Mouse (Mus musculus) C2C12 (cell line): ENCODE measurements around the gene Cdh6. TPM values are rescaled to one million over a fixed set of nuclear protein-coding genes. Genes with fewer than 3 reads are reported as not detected.

Experiments used
- H3K27me3 ChIP-seq: one replicate; pipeline ENCODE4 v1.6.1; 2011; ENCODE audit not compliant: control insufficient read depth, insufficient read depth, insufficient read length
- H3K36me3 ChIP-seq: one replicate; pipeline ENCODE4 v1.6.1; 2011; ENCODE audit not compliant: control insufficient read depth, insufficient read depth
- H3K4me3 ChIP-seq: one replicate; pipeline ENCODE4 v1.5.1; 2011; ENCODE audit warnings: mild to moderate bottlenecking, control low read depth; ENCODE audit not compliant: poor library complexity, insufficient read depth, severe bottlenecking
- H3K79me2 ChIP-seq: one replicate; pipeline ENCODE4 v1.6.1; 2011; ENCODE audit not compliant: control insufficient read depth, insufficient read depth
- H3K79me3 ChIP-seq: one replicate; pipeline ENCODE4 v1.6.1; 2011; ENCODE audit warnings: low read depth, control low read depth
- H3ac ChIP-seq: one replicate; pipeline ENCODE3; 2011; ENCODE audit warnings: low read depth; ENCODE audit not compliant: control insufficient read depth, insufficient read length
- CEBPB ChIP-seq: IDR thresholded peaks from one replicate; pipeline ENCODE4 v1.6.1; 2011; ENCODE audit warnings: low read depth, mild to moderate bottlenecking, control low read depth, moderate library complexity
- CTCF ChIP-seq: IDR thresholded peaks from one replicate; pipeline ENCODE4 v1.5.1; 2011; ENCODE audit not compliant: control insufficient read depth, insufficient read depth, insufficient read length
- FOSL1 ChIP-seq: IDR thresholded peaks from one replicate; pipeline ENCODE4 v1.8.0; 2011; ENCODE audit warnings: mild to moderate bottlenecking, low read length; ENCODE audit not compliant: poor library complexity, insufficient read depth, severe bottlenecking
- MAX ChIP-seq: IDR thresholded peaks from one replicate; pipeline ENCODE4 v1.6.1; 2011; ENCODE audit warnings: mild to moderate bottlenecking, control low read depth
- MYOD1 ChIP-seq: IDR thresholded peaks from one replicate; pipeline ENCODE4 v1.6.1; 2011; ENCODE audit warnings: low read depth; ENCODE audit not compliant: control insufficient read depth, insufficient read length
- MYOG ChIP-seq: IDR thresholded peaks from one replicate; pipeline ENCODE4 v1.6.1; 2011; ENCODE audit not compliant: control insufficient read depth, insufficient read length; ENCODE audit errors: extremely low read depth
- USF1 ChIP-seq: IDR thresholded peaks from one replicate; pipeline ENCODE4 v1.6.1; 2011; ENCODE audit warnings: low read depth, mild to moderate bottlenecking, control low read depth, moderate library complexity
- polyA plus RNA-seq: library from polyadenylated mRNA; unstranded; fragments of >200 nt; fragmentation: generic; extraction: Trizol; gene quantifications from one replicate; pipeline ENCODE4 v1.2.1, GENCODE M21; 2012; ENCODE audit warnings: missing spikeins

The Cdh6 gene
- polyA plus RNA-seq, 1 experiment: under 0.01 TPM

DNA sequence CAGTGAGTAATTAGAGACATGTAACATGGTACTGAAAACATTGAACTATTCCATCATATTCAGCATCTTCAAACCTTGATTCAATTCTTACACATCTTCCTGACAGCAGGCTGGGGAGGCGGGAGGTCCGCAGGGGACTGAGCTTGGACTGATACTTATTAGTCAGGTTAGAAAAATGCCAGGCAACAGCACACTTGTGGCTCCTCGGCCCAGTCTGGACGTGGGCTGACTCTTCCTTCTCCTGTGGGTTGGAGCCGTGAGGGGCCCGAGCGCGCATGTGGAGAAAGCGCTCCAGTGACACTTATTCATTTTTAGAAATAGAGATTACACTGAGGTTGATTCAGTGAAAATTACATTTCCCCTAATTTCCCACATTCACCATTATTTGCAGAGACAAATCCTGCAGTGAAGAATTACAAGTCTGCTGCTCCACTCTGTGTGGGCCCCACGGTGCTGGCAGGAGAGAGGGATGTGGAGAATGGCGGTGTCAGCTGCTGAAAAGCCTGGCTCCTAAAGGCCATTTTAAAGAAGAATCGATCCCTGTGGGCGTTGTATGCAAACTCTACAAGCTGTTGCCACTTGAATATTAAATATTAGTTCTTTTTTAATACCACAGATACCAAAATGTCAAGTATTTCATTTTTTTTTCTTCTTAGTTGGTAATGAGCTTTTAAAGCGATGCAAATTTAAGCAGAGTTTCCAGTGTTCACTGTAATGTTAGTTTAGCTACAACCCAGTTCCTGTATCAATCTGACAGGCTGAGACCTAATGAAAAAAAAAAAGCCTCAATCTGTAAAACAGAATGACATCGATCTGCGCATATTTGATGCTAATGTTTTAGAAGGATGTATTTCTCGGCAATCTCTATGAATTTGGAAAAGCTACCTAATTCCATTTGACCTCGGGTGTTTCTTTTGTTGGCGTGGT, 79.3 kb downstream of the Cdh6 start:
- H3K79me2 ChIP-seq: no peaks in the 10 kb centered on the region
- TF ChIP-seq MAX (no peak), FOSL1 (no peak), CTCF (no peak), MYOD1 (no peak), USF1 (no peak), CEBPB (no peak), MYOG (no peak)
- H3ac ChIP-seq: no peak overlapping the region
- H3K36me3 ChIP-seq: no peaks in the 10 kb centered on the region
- H3K79me3 ChIP-seq: no peaks in the 10 kb centered on the region
- H3K4me3 ChIP-seq: no peak overlapping the region
- no peaks in the 10 kb centered on the region for H3K27me3 ChIP-seq

DNA sequence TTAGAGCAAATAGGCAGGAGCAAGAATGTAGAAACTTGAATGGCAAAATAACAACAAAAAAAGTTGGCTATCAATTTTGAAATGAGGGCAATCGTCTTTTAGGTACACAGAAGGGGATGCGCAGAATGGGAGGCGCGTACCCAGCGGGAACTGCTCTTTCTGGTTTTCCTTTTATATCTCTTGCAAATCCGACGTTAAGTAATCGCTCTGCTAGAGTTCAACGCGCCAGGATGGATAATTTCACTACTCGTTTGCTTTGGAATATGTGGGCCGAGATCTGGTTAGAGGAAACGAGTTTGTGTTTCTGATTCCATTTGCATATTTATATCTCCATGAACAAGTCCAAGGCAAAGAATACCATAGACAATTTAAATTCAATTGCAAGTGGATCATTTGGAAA, 81.4 kb downstream of the Cdh6 start:
- no peaks in the 10 kb centered on the region for H3K36me3 ChIP-seq
- TF ChIP-seq MYOG: no peak
- TF ChIP-seq CTCF: no peak
- TF ChIP-seq FOSL1: no peak
- no peak for TF ChIP-seq USF1
- no peak for TF ChIP-seq MYOD1
- no peak for TF ChIP-seq CEBPB
- no peak for TF ChIP-seq MAX
- H3K79me3 ChIP-seq: no peaks in the 10 kb centered on the region
- H3K79me2 ChIP-seq: no peaks in the 10 kb centered on the region
- no peak overlapping the region for H3ac ChIP-seq
- H3K27me3 ChIP-seq: no peaks in the 10 kb centered on the region
- H3K4me3 ChIP-seq: no peak overlapping the region

DNA sequence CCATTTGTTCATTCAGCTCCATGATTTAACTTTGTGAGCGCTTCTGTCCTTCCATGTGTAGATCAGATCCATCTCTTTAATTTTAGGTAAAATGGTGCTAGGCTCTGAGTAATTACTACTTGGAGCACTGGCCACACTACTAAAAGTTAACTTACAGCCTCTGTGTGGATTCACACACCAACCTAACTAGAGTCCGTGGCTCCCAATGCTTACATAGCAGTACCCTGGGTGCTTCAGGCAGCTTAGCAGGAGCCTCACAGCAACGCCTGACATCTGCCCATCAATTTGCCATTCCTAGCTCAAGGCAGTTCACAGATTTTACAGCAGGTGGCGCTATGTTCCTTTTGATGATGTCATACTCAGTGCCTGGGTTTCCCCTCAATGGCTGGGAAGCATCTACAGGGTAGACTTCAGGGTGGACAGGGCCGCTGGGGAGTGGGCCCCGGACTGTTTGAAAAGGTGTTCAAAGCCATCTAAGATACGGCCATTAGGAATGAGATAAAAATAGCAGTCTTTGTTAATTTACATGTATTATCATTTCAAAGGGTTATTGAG, 84.9 kb downstream of the Cdh6 start:
- TF ChIP-seq USF1: no peak
- TF ChIP-seq FOSL1: no peak
- TF ChIP-seq MYOG: no peak
- Histone ChIP-seq H3K36me3 (no peaks in the 10 kb centered on the region), H3ac (no peak overlapping the region), H3K79me3 (no peaks in the 10 kb centered on the region), H3K79me2 (no peaks in the 10 kb centered on the region), H3K27me3 (no peaks in the 10 kb centered on the region), H3K4me3 (no peak overlapping the region)

DNA sequence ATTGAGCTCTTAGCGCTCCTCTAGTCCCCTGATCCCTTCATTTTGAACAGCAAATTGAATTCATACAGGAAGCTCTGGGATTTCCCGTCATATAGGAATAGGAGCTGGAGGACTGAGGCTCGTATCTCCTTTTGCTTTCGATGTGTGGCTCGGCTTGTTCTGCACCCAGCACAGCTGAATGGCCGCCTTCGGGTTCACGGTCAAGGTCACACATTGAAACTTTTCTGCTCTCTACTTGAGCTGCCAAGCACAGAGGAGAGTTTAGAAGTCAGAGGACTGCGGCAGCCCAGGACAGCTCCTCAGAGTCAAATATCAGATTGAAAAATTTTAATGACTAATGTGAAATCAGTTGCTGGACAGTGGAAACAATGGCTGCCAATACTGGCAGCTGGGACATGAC, 88.7 kb downstream of the Cdh6 start:
- Histone ChIP-seq H3K27me3 (no peaks in the 10 kb centered on the region), H3K36me3 (no peaks in the 10 kb centered on the region), H3K4me3 (no peak overlapping the region), H3K79me3 (no peaks in the 10 kb centered on the region), H3K79me2 (no peaks in the 10 kb centered on the region), H3ac (no peak overlapping the region)
- no peak for TF ChIP-seq USF1
- TF ChIP-seq FOSL1: no peak
- TF ChIP-seq CEBPB: no peak
- no peak for TF ChIP-seq MYOG
- TF ChIP-seq MAX: no peak
- TF ChIP-seq MYOD1: no peak
- TF ChIP-seq CTCF: no peak

DNA sequence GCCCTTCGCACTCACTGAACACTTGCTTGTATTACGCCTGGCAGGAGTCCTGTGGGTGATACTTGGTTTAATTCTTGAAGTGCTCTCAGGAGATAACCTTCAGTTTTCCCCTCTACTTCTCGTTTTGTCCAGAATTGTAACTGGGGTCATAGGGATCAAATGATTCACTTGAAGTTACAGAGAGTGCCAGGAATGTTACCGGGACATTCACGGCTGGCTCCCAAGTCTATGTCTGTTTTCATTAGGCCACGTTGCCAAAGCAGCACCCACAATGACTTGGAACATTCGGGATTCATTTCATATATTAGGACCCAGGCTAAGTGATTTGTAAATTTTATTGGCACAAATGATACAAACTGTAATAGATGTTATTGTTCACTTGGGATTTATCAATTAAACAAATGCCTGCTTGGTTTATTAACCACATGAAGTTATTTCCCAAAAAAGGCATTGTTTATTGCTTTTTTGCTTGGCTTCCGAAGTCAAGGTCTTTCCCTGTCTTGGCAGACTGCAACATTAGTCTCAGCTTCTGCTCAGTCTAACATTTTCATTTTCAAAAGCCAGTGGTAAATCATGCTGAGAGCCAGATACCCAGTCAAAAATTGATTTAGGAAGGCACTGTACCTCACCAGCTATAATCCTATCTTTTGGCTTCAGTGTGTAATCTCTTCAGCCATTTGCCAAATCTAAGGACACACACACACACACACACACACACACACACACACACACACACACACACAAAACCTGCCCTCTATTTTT, 96.4 kb downstream of the Cdh6 start:
- no peaks in the 10 kb centered on the region for H3K79me2 ChIP-seq
- no peaks in the 10 kb centered on the region for H3K36me3 ChIP-seq
- H3K4me3 ChIP-seq: no peak overlapping the region
- H3ac ChIP-seq: no peak overlapping the region
- no peaks in the 10 kb centered on the region for H3K27me3 ChIP-seq
- no peaks in the 10 kb centered on the region for H3K79me3 ChIP-seq
- TF ChIP-seq FOSL1 (no peak), CTCF (no peak), MYOG (no peak), MAX (no peak), USF1 (no peak), CEBPB (no peak), MYOD1 (no peak)
